Mouse (Mus musculus) urinary bladder, adult 18-20 months (tissue): ENCODE measurements around the gene Ficd.

Experiments
- DNase-seq, 2 experiments: peaks; one replicate each; pipeline ENCODE4 v3.0.0; 2022; ENCODE audit warnings: low spot score in 2 of 2, mixed read lengths in 2 of 2

The Ficd gene

DNA sequence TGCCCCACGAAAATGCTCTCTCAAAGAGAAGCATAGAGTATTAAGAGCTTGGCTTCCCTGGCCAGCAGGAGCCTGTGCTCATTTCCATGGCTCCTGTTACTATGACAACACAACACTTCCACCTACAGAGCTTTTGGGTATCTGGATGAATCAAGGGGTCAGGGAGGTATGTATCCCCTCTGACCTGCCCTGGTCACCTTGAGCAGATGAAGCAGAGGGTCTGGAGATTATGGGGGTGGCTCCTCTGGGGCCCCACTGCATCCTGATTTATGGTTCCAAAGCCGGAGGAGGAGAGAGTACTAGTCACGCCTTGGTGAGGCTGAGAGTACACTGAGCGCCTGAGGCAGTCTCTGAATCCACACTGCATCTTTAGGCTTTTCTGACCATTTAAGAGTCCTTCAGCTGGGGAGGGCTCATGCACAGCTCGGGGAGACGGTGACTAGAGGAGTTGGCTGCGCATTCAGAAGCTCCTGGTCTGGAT, 4.9 kb upstream of the Ficd start:
- DNase-seq = no peak

DNA sequence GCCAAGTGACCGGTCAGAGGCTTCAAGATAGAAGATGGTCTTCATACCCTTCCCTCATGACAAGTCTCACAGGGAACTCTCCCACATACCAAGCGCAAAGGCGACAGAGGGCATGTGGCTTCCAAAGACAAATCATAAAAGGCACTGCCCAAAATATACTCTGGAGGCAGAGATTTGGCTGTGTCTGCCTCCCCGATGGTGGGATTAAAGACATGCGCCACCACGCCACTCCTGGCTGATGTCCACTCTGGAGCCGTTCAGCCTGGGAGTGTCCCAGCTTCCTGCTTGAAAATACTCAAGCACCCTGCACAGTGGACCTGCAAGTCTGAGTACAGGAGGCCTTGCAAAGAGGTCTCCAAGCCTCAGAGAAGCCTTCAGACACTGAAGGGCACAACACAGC, 4.4 kb upstream of the Ficd start:
- DNase-seq = no peak

DNA sequence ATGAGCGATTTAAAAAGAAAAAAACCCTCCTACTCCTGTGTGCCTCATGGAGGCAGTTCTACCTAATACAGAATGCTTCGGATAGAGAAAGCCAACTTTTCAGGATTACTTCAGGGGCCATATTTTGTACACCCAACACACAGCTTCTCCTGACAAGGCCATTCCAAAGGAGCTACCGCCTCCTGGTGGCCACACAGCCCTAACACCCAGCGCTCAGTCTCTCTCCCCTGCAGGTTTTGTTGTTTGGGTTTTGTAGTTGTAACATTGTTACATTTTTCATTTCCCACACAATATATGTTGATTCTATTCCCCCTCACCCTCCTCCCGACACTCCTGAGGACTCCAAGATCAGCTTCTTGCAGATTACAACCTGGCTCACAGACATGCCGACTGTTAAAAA, 3.4 kb upstream of the Ficd start:
- DNase-seq = no peak

DNA sequence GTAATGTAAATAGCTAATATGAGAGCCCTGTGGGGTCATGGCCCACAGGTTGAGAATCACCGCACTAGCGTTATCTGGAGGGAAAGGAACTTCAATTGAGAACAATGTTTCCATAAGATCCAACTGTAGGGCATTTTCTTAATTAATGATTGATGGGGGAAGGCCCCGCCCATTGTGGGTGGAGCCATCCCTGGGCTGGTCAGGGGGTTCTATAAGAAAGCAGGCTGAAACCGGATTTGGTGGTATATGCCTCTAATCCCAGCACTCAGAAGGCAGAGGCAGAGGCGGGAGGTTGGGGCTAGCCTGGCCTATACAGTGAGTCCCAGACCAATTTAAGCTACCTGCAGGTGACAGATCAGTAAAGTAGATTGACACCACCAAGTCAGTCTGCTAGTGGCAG, 1.2 kb upstream of the Ficd start:
- DNase-seq = no peak

DNA sequence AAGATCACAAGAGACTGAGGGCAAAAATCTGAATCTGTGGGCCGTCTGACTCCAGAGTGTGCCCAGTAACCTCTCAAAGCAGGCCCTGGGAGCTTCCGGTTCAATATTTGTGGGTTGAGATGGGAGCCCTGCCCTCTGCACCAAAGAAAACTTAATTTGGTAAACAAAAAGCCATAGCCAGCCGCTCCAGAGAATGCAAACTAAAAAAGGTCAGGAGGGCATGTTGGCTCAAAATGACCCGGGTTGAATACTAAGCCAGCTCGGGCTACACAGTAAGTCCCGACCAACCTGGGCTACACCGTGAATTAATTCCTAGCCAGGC, 619 bp upstream of the Ficd start:
- no peak for DNase-seq

DNA sequence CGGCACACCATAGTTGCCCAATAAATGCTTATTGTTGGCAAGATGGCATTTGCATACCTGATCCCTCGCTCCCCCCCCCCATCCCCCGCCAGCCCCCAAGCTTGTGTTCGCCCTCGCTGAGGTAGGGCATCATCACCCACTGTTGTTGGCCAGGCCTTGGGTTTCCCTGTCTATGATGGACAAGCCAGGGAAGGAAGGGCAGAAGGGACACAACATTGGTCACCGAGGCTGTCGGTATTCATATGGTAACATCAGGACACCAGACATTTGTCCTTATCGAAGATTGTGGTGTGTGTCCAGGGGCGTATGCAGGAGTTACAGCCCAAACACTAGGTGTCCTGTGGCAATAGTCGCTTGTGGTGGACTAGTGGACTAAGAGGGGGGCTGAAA, 505 bp downstream of the Ficd start:
- no peak for DNase-seq

DNA sequence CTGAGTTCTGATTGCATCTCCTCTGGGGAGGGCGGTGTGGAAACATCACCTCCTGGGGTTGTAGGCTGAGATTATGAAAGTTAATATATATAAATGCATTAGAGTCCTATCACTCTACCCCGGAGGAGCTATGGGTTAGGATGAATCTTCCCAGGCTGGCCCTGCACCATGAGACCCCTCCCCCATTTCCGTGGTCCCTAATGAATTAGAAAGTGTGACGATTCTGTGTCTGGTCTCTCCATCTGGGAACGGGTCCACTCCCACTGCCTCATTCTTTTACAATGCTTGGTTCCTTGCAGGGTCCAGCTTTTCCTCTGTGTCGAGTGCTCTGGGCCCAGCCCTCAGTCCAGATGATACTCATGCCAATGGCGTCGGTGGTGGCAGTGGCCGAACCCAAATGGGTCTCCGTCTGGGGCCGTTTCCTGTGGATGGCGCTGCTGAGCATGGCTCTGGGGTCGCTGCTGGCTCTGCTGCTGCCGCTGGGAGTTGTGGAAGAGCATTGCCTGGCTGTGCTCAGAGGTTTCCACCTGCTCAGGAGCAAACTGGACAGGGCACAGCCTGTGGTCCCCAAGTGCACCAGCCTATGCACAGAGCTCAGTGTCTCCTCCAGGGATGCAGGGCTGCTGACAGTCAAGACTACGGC, 1.0 kb downstream of the Ficd start:
- DNase-seq = no peak

DNA sequence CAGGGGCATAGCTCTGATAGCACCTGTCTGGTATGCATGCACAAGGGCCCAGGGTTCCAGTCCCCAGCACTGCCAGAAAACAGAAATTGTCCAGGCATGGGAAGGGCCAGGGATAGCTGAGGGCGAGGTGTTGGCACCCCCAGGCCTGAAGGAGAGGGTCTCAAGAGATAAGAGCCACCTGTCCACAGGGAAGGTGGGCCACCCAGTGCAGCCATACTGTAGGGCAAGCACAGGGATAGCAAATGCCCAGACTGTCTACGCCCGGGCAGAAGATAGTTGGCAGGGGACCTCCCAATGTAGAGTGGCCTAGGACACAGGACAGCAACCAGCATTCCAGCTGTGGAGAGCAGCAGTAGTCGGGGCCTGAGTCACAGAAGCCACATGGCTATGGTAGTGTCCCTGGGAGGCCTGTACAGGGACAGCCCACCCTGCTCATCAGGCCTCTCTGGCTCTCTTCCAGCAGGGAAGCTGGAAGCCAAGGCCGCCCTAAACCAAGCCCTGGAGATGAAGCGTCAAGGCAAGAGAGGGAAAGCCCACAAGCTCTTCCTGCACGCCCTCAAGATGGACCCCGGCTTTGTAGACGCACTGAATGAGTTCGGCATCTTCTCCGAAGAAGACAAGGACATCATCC, 2.1 kb downstream of the Ficd start:
- no peak for DNase-seq

DNA sequence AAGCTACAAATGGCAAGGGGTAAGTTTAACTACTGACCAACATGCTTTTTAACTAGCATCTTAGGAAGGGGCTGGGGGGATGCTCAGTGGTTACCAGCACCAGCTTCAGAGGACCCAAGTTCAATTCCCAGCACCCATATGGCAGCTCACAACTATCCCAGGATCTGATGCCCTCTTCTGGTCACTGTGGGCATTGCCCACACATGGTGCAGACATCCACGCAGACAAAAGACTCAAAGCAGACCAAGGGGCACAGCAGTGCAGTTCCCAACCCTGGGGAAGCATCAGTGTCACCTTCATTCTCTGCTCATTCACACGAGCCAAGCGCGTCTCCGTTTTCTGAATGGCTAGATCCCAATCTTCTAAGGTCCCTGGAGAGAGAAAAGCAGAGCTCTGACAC, 12.0 kb downstream of the Ficd start:
- no peak for DNase-seq

DNA sequence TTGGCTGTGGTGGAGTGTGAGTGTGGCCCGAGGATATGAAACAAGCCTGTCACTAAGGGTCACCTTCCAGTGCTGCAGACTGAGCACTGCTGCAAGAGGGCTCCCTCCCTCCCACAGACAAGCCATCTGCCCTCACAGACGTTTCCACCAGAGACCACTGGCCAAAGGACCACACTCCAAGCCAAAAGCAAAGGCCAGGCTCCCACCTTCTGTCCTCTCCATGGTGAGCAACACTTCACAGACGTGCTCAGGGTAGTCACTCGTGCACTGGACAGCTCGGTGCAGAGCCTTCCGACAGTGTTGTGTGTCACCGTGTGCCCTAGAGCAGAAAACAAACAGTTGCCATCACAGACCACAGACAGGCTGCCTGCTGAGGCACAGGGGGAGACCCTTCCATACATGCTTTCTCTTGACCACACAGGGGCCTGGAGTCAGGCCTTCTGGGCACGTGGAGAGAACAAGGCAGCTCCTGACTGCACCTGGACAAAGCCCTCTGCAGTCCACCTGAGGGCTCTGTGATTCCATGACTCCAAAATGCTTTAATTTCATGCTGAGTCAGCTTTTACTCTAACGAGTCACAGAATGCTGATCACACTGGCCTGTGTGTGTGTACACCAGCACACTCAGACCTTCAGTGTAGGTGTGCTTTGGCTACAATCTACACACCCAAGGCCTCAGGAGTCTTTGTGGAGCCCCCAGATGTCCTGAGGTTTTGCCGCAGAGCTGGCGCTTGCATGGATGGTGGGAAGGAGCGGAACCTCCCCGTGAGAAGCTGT, 13.1 kb downstream of the Ficd start:
- no peak for DNase-seq

DNA sequence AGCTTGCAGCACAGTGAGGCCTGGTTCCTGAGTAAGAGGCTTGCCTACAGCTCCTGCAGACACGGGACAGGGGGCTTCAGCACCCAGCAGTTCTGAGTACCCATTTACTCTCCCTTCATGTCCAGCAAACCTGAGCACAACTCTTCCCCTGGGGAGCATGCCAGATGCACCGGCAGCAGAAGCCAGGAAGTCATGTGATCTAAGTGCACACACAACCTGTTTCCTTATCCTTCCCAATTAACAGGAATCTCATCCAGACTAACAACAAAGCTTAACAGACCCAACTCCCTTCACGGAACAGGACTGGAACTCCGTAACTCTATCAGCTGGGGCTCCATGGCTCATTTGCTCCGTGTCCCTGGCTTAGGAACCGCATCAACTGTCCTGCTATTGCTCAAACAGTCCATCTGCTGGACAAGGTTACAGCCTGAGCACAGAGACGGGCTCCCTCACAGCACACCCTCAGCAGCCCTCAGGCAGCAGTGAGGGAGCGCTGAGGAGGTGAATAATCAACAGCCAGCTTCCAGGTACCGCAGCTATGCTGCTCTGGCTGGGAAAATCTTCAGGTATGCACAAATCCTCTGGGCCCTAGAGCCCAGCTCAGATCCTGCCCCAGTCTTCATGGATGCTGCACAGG, 16.0 kb downstream of the Ficd start:
- DNase-seq = no peak

DNA sequence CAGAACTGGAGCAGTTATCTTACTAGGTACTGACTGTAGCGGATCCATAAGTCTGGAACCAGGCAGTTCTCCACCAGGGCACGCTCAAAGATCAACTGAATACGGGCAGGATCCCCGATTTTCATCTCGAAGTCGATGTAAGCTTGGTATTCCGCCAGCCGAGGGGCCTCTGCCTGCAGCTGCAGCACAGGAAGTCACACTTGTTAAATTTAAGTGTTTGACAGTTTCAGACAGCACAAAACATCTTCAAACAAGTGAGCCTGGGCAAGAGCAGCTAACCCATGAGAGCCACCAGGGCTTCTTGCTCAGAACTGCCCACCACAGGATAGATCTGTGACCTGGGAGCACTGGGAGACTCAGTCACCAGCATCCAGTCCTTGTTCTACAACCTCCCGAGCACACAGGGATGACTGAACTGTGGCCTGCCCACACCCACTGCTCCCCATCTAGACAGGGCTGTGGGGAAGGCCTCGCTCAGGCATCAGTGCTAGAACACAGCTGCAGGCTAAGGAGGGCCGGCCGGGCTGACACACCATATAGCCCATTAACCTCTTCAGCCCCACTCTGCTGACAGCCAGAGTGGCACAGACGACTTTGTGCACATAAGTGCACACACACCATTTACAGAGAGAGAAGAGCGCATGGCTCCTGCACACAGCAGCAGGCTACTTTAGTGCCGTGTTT, 19.9 kb downstream of the Ficd start:
- DNase-seq = no peak

DNA sequence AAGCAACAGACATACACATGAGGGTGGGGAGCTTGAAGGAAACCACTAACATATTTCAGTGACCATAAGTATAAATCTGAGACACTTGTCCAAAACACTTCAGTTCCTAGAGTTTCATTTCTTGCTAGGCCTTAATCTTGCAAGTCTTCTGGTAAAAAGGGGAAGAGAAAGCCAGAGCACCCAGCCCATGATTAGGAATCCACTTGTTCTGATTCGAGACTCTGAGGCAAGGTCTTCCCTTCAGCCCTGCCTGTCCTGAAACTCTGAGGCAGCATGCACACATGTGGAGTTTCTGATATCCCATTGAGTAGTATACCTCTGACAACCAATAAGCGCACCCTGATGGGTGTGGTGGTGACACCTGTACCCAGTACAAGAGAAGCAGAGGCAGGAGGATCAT, 26.0 kb downstream of the Ficd start:
- DNase-seq = no peak

DNA sequence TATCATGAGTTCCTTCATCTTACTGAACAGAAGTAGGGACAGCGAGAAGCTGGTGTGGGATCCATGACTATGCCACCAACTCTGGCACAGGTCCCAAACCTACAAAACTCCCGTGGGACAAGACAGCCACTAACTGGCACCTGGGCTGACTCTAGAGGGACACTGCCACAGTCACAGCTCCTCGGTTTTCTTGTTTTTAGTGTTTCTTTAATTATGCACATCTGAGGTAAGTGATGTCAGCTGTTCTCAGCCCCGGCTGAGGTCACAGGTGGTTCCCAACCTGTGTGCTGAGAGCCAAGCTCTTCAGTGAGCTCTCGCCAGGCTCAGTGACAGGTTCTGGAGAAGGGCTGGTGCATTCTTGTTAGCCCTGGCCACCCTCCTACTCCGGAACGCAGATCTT, 28.8 kb downstream of the Ficd start:
- no peak for DNase-seq

DNA sequence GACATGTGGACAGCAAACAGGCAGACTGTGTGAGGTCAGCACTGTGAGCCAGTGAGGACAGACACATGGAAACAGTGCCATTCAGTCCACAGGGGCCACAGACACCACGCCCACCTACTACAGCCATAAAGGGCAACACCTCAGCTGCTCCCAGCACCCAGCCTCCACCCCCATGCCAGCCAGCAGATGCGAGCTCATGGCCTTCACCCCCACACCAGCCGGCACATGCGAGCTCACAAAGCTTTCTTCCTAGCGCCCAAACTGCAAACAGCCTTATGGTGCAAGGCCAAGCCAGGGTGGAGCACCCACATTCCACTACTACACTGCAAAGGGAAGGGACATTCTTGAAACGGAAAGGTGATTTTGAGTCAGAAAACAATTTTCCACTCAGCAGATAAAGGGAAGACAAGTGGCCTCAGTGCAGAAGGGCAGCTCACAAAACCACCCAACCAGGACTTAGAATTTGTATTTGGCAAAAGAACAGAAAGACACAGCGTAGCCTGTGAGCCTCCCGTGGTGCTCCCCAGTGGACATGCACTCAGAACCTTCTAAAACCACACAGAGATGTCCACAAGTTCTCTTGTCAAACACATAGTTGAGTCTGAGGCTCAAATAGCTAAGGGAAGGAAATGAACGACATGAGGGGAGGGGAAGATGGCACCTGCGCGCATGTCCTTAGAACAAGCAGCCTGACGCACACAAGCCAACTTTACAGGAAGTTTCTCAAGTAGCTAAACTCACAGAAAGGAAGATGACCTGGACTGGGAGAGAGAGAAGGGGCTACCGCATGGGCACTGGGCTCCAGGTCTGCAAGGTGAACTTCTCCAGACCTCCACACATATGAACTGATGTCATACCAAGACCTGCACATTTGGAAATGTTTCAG, 30.3 kb downstream of the Ficd start:
- no peak for DNase-seq

DNA sequence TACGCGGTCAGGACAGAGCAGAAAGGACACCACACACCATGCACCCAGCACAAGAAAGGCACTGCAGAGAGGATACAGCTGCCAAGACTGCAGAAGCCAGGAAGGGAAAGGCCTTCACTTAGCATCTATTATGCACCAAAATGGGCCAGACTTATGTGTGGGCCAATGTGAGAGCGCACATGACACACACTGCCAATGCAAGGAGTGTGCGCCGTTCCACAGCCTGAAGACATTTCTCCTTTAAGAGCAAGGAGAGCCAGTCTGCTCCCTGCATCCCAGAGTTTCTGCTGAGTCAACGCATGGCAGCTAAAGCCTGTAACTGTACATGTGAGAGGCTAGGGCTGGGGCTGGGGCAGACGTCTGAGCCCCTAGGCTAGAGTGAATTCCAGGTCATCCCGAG, 33.2 kb downstream of the Ficd start:
- DNase-seq = no peak

DNA sequence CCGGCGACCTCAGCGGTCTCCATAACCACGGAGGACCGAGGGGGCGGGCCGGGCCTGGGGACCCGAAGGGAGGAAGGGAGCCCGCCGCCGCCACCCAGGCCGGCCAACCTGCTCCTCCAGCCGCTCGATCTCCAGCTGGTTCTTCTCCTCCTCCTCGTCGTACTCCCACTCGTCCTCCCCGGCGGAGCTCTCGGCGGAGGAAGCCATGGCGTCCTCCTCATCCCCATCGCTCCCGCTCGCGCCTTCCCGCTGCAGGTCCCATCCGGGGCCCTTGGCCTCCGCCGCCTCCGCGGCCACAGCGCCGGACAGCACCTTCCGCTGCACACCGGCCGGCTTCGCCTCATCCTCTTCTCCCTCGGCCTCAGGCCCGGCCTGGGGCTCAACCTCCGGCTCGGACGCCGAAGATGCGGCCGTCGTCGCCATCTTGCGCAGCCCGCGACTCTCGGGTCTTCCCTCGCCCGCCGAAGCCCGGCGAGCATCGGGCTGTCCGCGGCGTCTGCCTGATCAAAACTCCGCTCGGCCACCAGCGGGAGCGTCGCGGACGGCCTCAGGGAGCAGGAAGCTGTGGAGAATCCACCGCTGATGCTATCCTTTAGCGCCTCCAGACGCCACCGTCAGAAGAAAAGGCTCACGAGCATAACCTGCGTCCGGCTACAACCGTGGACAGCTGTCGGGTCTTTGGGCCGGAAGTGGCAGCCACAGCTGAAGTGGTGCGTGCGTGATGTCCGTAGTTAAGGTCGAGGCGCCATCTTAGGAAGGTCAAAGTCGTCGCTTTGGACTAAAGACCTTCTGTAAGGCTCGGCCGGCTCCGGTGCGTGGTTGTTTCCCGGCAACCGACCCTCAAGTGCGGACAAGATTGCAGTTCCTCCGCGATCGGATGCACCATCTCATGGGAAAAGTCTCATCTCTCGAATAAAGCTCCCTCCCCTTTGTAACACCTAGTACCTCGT, 35.9 kb downstream of the Ficd start:
- DNase-seq = peak; percentile 76 to 95

DNA sequence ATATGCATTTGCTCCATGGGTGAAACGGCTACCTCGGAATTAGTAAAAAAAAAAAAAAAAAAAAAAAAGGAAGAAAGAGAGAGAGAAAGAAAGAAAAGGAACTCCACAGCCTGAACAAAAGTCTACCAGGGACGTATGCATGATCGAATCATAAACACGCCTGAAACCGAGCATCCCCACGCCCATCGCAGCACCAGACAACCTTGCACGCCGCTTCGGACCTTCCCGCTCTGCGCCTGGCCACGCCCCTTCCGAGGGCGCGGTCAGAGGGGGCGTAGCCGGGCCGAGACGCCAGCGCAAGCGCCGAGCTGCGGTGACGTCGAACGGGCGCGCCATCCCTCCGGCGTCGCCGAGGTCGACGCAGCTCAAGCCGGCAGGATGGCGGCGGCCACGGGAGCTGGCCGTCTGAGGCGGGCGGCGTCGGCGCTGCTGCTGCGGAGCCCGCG, 36.9 kb downstream of the Ficd start, which contains the start of the genes Sart3 and Iscu:
Sart3 (minus strand) TSS at position 61 of the 446 bp plus-strand sequence.
Iscu (plus strand) TSS at position 299 of the 446 bp plus-strand sequence.
- peak; percentile 91 to 92 for DNase-seq

DNA sequence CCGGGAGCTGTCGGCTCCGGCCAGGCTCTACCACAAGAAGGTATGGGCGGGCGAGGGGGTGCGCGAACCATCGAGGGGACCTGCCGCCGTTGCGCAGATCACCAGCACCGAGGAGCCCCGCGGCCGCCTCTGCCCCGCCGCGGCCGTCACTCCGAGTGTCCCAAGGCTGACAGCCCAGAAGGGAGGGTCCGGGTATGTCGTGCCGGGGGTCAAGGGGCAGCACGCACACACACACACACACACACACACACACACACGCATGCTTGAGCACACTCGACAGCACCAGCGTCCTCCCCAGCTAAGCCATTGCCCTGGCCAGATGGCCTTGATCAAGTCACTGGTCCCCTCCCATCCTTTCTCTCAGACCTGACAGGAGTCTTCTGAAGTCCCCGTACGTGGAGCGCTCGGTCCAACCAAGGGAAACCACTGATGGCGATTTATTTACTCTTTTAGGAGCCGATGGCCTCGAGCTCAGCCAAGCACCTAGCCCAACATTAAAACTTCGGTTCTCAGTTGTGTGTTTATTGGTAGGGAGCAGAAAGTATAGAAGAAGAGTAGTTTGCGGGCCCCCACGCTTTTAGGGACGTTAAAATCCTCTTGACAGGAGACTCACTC, 37.4 kb downstream of the Ficd start:
- DNase-seq = no peak
